Mouse (Mus musculus): Measurements from ENCODE around the gene Rad51b. TPM values are rescaled to one million over a fixed set of nuclear protein-coding genes. Genes with fewer than 3 reads are reported as not detected.

The Rad51b gene
- polyA plus RNA-seq, 1 experiment from 2014 or later, result 7.1 TPM

GRCm38 (mm10) chr12:79541581-79541980 lies 244.5 kb downstream of the Rad51b start:
- DNase-seq (ENCODE audit: extremely low spot score, low spot score), result no peak
- H3K4me1 ChIP-seq, result peaks cover 40% of the 10 kb centered on the region
- H3K27ac ChIP-seq, result no peak overlapping the region
- H3K36me3 ChIP-seq (replicated peaks), result no peaks in the 10 kb centered on the region
- peaks cover 88% of the 10 kb centered on the region for H3K27me3 ChIP-seq (ENCODE audit: poor library complexity, severe bottlenecking)
- no peak overlapping the region for H3K4me3 ChIP-seq
- no peaks in the 10 kb centered on the region for H3K9me3 ChIP-seq
- WGBS, result 89% methylated on average over 6 of the region's 6 CpGs

- H3K4me1 ChIP-seq, result peaks cover 64% of the 10 kb centered on the region
Measured at GRCm38 (mm10) chr12:79545063-79545462, 248.0 kb downstream of the Rad51b start.

GRCm38 (mm10) chr12:79547556-79547955 lies 250.5 kb downstream of the Rad51b start:
- no peaks in the 10 kb centered on the region for H3K9me3 ChIP-seq
- H3K36me3 ChIP-seq (replicated peaks), result no peaks in the 10 kb centered on the region
- peaks cover 62% of the 10 kb centered on the region for H3K4me1 ChIP-seq
- peaks cover 31% of the 10 kb centered on the region for H3K27me3 ChIP-seq (ENCODE audit: poor library complexity, severe bottlenecking)
- no peak overlapping the region for H3K27ac ChIP-seq
- DNase-seq (ENCODE audit: extremely low spot score, low spot score), result no peak
- H3K4me3 ChIP-seq, result no peak overlapping the region
- 85% methylated on average over 6 of the region's 6 CpGs for WGBS

More at GRCm38 (mm10) chr12:79545063-79545462, 248.0 kb downstream of the Rad51b start:
- peaks cover 56% of the 10 kb centered on the region for H3K27me3 ChIP-seq (ENCODE audit: poor library complexity, severe bottlenecking)
- WGBS, result 80% methylated on average over 3 of the region's 3 CpGs
- no peak for DNase-seq (ENCODE audit: extremely low spot score, low spot score)
- no peaks in the 10 kb centered on the region for H3K9me3 ChIP-seq
- H3K36me3 ChIP-seq (replicated peaks), result no peaks in the 10 kb centered on the region
- H3K4me3 ChIP-seq, result no peak overlapping the region
- H3K27ac ChIP-seq, result no peak overlapping the region; the same call in 1 of the 2 replicates

GRCm38 (mm10) chr12:79548607-79549330 lies 251.7 kb downstream of the Rad51b start:
- no peak overlapping the region for H3K4me3 ChIP-seq
- H3K27me3 ChIP-seq (ENCODE audit: poor library complexity, severe bottlenecking), result peaks cover 27% of the 10 kb centered on the region
- DNase-seq (ENCODE audit: extremely low spot score, low spot score), result no peak
- peak overlapping the region; percentile 76 for H3K27ac ChIP-seq
- 77% methylated on average over 8 of the region's 8 CpGs for WGBS
- H3K4me1 ChIP-seq, result peaks cover 50% of the 10 kb centered on the region
- H3K9me3 ChIP-seq, result no peaks in the 10 kb centered on the region
- H3K36me3 ChIP-seq (replicated peaks), result no peaks in the 10 kb centered on the region

- no peak overlapping the region for H3K4me3 ChIP-seq
- peaks cover 38% of the 10 kb centered on the region for H3K4me1 ChIP-seq
- DNase-seq (ENCODE audit: extremely low spot score, low spot score), result peak; percentile 6
- peak overlapping the region; percentile 76 for H3K27ac ChIP-seq
- H3K27me3 ChIP-seq (ENCODE audit: poor library complexity, severe bottlenecking), result peaks cover 16% of the 10 kb centered on the region
- no peaks in the 10 kb centered on the region for H3K9me3 ChIP-seq
- no peaks in the 10 kb centered on the region for H3K36me3 ChIP-seq (replicated peaks)
- 70% methylated on average over 7 of the region's 7 CpGs for WGBS
Measured at GRCm38 (mm10) chr12:79550049-79550682, 253.1 kb downstream of the Rad51b start.

- 88% methylated on average over 1 of the region's 1 CpGs for WGBS
- no peaks in the 10 kb centered on the region for H3K36me3 ChIP-seq (replicated peaks)
- no peak overlapping the region for H3K4me3 ChIP-seq
- H3K9me3 ChIP-seq, result no peaks in the 10 kb centered on the region
- H3K27me3 ChIP-seq (ENCODE audit: poor library complexity, severe bottlenecking), result 0 out of 2 replicates have a peak, but pooled peaks cover 6% of the 10 kb centered on the region
- DNase-seq (ENCODE audit: extremely low spot score, low spot score), result no peak
- H3K27ac ChIP-seq, result 0 out of 2 replicates have a peak overlapping the region, but pooled peaks have one; percentile 36
- peaks cover 38% of the 10 kb centered on the region for H3K4me1 ChIP-seq
Measured at GRCm38 (mm10) chr12:79551274-79551673, 254.2 kb downstream of the Rad51b start.

- no peaks in the 10 kb centered on the region for H3K36me3 ChIP-seq (replicated peaks)
- DNase-seq (ENCODE audit: extremely low spot score, low spot score), result no peak
- peaks cover 30% of the 10 kb centered on the region for H3K4me1 ChIP-seq
- H3K9me3 ChIP-seq, result no peaks in the 10 kb centered on the region
- H3K4me3 ChIP-seq, result no peak overlapping the region
- H3K27me3 ChIP-seq (ENCODE audit: poor library complexity, severe bottlenecking), result peaks cover 5% of the 10 kb centered on the region; the same call in 1 of the 2 replicates
- no peak overlapping the region for H3K27ac ChIP-seq
Measured at GRCm38 (mm10) chr12:79553056-79553455, 256.0 kb downstream of the Rad51b start.

- H3K27me3 ChIP-seq (ENCODE audit: poor library complexity, severe bottlenecking), result peaks cover 5% of the 10 kb centered on the region; the same call in 1 of the 2 replicates
- 90% methylated on average over 5 of the region's 5 CpGs for WGBS
- no peaks in the 10 kb centered on the region for H3K9me3 ChIP-seq
- H3K27ac ChIP-seq, result no peak overlapping the region
- peaks cover 7% of the 10 kb centered on the region for H3K4me1 ChIP-seq
- H3K4me3 ChIP-seq, result no peak overlapping the region
- no peak for DNase-seq (ENCODE audit: extremely low spot score, low spot score)
- H3K36me3 ChIP-seq (replicated peaks), result no peaks in the 10 kb centered on the region
Measured at GRCm38 (mm10) chr12:79557904-79558303, 260.8 kb downstream of the Rad51b start.

GRCm38 (mm10) chr12:79558711-79559110 lies 261.6 kb downstream of the Rad51b start:
- H3K27me3 ChIP-seq (ENCODE audit: poor library complexity, severe bottlenecking), result peaks cover 5% of the 10 kb centered on the region; the same call in 1 of the 2 replicates
- H3K27ac ChIP-seq, result no peak overlapping the region
- H3K36me3 ChIP-seq (replicated peaks), result no peaks in the 10 kb centered on the region
- 89% methylated on average over 3 of the region's 3 CpGs for WGBS
- no peak overlapping the region for H3K4me3 ChIP-seq
- DNase-seq (ENCODE audit: extremely low spot score, low spot score), result no peak
- peaks cover 7% of the 10 kb centered on the region for H3K4me1 ChIP-seq
- no peaks in the 10 kb centered on the region for H3K9me3 ChIP-seq

- 0 out of 2 replicates have a peak overlapping the region, but pooled peaks have one; percentile 44 for H3K27ac ChIP-seq
- no peaks in the 10 kb centered on the region for H3K9me3 ChIP-seq
- H3K36me3 ChIP-seq (replicated peaks), result no peaks in the 10 kb centered on the region
- WGBS, result 78% methylated on average over 4 of the region's 4 CpGs
- no peak overlapping the region for H3K4me3 ChIP-seq
- no peak for DNase-seq (ENCODE audit: extremely low spot score, low spot score)
- peaks cover 5% of the 10 kb centered on the region; the same call in 1 of the 2 replicates for H3K27me3 ChIP-seq (ENCODE audit: poor library complexity, severe bottlenecking)
- H3K4me1 ChIP-seq, result peaks cover 7% of the 10 kb centered on the region
Measured at GRCm38 (mm10) chr12:79559410-79560015, 262.4 kb downstream of the Rad51b start.

- WGBS, result 93% methylated on average over 8 of the region's 8 CpGs
- H3K27me3 ChIP-seq (ENCODE audit: poor library complexity, severe bottlenecking), result peaks cover 5% of the 10 kb centered on the region; the same call in 1 of the 2 replicates
- H3K4me1 ChIP-seq, result peaks cover 7% of the 10 kb centered on the region
- no peak overlapping the region for H3K27ac ChIP-seq
- no peaks in the 10 kb centered on the region for H3K36me3 ChIP-seq (replicated peaks)
- DNase-seq (ENCODE audit: extremely low spot score, low spot score), result no peak
- H3K4me3 ChIP-seq, result no peak overlapping the region
- no peaks in the 10 kb centered on the region for H3K9me3 ChIP-seq
Measured at GRCm38 (mm10) chr12:79560084-79560699, 263.1 kb downstream of the Rad51b start.

GRCm38 (mm10) chr12:79560893-79561292 lies 263.8 kb downstream of the Rad51b start:
- no peaks in the 10 kb centered on the region for H3K36me3 ChIP-seq (replicated peaks)
- 89% methylated on average over 4 of the region's 4 CpGs for WGBS
- no peak overlapping the region for H3K4me3 ChIP-seq
- H3K27ac ChIP-seq, result no peak overlapping the region
- peaks cover 7% of the 10 kb centered on the region for H3K4me1 ChIP-seq
- no peaks in the 10 kb centered on the region for H3K9me3 ChIP-seq
- H3K27me3 ChIP-seq (ENCODE audit: poor library complexity, severe bottlenecking), result peaks cover 5% of the 10 kb centered on the region; the same call in 1 of the 2 replicates
- DNase-seq (ENCODE audit: extremely low spot score, low spot score), result no peak

Data from forebrain, embryonic 10.5 days (tissue).